Mouse (Mus musculus) small intestine, adult 2 months (tissue): ENCODE measurements around the gene Arpc4.

Experiments used
- CTCF ChIP-seq: fragments of 200-500 bp; IDR thresholded peaks from 2 replicates; pipeline ENCODE4 v1.5.1; 2012; ENCODE audit warnings: low read depth, mild to moderate bottlenecking, control low read depth, inconsistent platforms, low read length, moderate library complexity, mixed read lengths; ENCODE audit not compliant: insufficient replicate concordance, insufficient read length; ENCODE audit errors: extremely low read depth
- POLR2A ChIP-seq: fragments of 200-500 bp; IDR thresholded peaks from 2 replicates; pipeline ENCODE4 v1.6.1; 2012; ENCODE audit warnings: low read depth, mild to moderate bottlenecking, control low read depth, inconsistent platforms, low read length, moderate library complexity

- TF ChIP-seq CTCF = no peak
- TF ChIP-seq POLR2A = no peak
Measured at GRCm38 (mm10) chr6:113361476-113361875, 16.4 kb upstream of the Arpc4 start.
